Mouse (Mus musculus): ENCODE results near the gene Mrpl54.

The Mrpl54 gene

DNA sequence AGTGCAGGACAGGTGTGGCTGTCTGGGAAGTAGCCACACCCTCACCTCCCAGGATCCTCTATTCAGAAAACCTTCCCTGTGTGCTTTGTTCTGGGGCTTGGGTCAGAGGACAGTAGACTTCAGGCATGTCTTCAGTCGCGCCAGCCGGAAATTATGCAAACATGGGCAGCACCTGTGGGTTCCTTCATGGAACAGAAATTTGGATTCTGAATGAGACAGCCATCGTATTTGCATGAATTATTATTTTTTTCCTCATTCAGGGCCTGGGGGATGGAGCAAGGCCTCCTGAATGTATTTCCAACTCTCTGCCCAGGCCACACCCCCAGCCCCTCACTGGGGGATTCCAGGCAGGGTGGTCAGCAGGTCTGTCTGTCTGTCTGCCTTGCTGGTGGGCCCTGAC is 5.7 kb downstream of the Mrpl54 start:
- no peak for DNase-seq (ENCODE audit: low read depth, low spot score)

- no peak for DNase-seq (ENCODE audit: low read depth, low spot score)
Measured at GRCm38 (mm10) chr10:81259225-81259884, 7.4 kb downstream of the Mrpl54 start.

- DNase-seq (ENCODE audit: low read depth, low spot score), result no peak
Measured at GRCm38 (mm10) chr10:81257158-81258039, 9.3 kb downstream of the Mrpl54 start.

GRCm38 (mm10) chr10:81254886-81255285 is 11.8 kb downstream of the Mrpl54 start:
- no peak for DNase-seq (ENCODE audit: low read depth, low spot score)

GRCm38 (mm10) chr10:81252424-81253419 is 14.0 kb downstream of the Mrpl54 start, which contains the start of gene Matk:
Matk (plus strand) TSS chr10:81252935.
- DNase-seq (ENCODE audit: low read depth, low spot score), result no peak

DNA sequence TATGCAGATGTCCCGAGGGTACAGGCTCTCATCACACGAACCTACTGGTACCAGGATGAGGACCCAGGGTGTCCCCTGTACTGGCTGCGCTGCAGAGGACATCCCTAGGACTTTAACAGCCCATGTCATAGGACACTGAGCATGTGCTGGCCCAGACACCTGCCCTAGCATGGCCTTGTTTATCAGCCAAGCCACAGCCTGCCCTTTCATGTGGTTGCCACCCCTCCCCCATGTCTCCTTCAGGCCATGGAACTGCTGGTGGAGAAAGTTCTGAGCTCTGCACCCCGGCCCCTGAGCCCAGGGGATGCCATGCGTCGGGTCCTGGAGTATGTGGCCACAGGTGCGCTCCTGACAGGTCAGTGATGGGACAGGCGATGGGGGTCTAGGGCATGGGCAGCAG is 17.3 kb downstream of the Mrpl54 start:
- no peak for DNase-seq (ENCODE audit: low read depth, low spot score)

GRCm38 (mm10) chr10:81247804-81248203 is 18.9 kb downstream of the Mrpl54 start:
- DNase-seq (ENCODE audit: low read depth, low spot score), result no peak

DNA sequence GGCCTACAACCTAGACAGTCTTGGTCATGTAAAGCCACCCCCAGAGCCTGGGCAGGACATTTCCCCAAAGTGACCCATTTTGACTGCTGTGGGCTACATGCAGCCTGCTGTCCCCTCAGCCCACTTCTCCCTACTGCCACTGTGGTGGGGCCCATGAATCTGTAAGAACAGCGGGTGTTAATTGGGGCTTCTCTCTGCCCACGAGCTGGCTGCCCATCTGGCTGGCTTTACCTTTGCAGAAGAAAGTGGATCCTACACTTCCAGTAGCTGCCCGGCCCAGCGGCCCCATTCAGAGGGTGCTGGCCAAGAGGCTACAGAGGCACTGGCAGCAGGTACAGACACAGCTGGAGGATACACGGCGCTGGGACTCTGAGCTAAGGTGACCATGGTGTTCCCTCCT is 21.6 kb downstream of the Mrpl54 start:
- DNase-seq (ENCODE audit: low read depth, low spot score), result no peak

DNA sequence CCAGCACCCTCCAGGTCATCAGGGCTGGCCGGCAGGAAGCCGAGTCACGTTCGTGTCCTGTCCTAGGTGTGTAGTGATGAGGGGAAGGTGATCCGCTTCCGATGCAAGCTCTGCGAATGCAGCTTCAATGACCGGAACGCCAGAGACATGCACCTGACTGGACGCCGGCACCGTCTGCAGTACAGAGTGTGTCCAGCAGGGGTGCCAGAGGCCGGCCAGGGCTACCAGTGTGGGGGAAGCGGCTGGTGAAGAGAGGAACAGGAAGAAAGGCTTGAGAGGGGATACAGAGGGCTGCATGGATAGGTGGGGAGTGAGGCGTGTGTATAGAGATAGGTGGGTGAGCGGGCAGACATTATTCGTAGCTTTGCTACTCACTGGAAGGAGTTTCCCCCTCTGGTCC is 22.1 kb downstream of the Mrpl54 start:
- DNase-seq (ENCODE audit: low read depth, low spot score), result no peak

- DNase-seq (ENCODE audit: low read depth, low spot score), result no peak
Measured at GRCm38 (mm10) chr10:81244146-81244545, 22.6 kb downstream of the Mrpl54 start.

DNA sequence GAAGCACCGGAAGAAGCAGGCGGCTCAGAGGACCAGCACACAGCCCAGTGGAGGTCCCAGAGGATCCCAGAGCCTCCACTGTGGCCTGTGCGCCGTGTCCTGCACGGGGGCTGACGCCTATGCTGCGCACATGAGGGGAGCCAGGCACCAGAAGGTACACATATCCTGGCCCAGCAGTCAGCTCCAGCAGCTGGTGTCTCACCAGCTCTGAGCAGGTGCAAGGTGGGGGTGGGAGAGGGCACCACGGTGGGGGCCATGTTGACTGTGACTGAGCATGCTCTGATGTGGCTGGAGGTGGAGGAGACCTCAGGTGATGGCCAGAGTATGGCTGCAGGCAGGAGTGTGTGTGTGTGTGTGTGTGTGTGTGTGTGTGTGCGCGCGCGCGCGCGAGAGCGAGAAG is 24.7 kb downstream of the Mrpl54 start:
- no peak for DNase-seq (ENCODE audit: low read depth, low spot score)

DNA sequence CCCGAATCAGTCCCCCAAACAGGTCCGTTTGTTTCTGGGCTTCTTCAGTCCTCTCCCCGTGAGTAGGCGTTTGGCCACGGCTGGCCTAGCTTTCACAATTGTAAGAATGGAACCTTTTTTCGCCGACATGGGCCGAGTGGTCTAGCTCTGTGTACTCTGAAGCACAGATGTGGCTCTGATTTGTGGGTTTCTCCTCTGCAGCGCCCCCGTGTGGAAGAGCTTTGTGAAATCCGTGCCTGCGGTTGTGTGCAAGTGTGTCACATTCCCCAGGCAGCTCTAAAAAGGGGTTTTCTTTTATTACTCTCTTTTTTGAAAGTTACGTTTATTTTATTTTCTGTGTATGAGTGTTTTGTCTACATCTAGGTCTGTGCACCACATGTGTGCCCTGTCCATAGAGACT is 25.9 kb downstream of the Mrpl54 start:
- no peak for DNase-seq (ENCODE audit: low read depth, low spot score)

DNA sequence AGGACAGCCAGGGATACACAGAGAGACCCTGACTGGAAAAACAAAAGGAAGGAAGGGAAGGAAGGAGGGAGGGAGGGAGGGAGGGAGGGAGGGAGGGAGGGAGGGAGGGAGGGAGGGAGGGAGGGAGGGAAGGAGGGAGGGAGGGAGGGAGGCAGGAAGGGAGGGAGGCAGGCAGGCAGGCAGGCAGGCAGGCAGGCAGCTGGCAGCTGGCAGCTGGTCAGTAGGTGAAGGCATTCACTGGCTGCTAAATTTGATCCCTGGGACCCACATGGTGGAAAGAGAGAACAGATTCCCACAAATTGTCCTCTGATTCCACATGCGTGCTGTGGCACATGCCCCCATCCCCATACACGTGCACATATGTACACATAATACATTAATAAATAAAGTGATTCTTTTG is 28.1 kb downstream of the Mrpl54 start:
- DNase-seq (ENCODE audit: low read depth, low spot score), result no peak

DNA sequence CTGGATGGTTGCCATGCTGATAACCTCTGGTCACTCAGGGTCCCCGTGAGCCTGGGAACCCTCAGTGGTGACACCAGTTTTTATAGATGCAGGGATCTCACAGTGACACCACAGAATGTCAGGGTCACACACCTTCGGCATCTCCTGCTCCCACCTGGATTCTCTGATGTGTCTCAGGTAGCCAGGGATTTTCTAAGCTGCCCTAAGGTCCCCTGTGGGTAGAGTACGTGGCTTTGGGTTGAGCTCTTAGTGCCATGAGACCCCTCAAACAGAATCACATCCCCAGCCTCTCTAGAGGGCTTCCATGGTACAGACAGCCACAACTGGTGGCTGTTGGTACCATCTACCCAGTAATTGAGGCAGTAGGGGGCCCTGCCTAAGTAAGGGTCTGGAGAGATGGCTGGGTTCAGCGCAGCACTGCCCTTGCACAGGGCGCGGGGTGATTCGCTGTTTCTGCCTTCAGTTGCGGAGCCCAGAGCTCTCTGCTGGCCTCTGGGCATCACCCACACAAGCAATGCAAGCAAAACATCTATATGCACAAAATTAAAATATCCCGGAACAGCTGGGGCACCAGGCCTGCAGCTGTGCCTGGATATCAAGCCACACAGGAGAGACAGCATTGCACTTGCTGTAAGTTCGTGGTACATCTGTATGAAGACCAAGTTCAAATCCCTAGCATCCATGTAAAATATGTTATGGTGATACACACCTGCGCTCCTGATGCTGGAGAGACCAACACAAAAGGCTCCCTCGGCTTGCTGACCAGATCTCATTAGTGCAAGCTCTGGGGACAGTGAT is 30.1 kb downstream of the Mrpl54 start:
- no peak for DNase-seq (ENCODE audit: low read depth, low spot score)

- DNase-seq (ENCODE audit: low read depth, low spot score), result no peak
Measured at GRCm38 (mm10) chr10:81234206-81234605, 32.5 kb downstream of the Mrpl54 start.

- no peak for DNase-seq (ENCODE audit: low read depth, low spot score)
Measured at GRCm38 (mm10) chr10:81233226-81233585, 33.5 kb downstream of the Mrpl54 start.

DNA sequence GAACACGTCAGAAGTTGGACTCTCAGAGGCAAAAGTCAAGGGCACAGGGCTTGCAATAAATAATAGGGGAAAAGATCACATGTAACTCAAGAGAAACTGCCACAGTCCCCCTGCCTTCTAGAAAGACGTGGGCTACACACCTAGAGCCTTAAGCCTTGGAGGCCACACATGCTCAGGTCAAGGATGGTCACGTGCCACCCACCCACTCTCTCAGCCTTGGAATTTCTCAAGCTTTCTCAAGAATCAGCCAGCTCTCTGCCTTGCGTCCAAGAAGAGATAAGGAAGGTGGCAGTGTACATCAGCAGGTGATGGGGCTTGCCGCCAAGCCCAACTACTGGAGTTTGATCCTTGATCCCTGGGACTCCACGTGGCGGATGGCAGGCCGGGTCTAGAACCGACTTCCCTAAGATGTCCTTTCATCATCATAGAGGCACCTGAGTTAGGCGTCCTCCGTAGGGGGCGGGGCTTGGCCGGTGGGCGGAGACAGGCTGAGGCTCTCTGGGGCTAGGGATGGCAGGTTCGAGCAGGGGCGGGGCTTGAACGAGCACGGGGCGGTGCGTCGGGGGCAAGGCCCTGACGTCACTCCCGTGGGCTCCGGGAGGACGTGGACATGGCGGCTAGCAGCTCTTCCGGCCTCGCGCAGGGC is 34.0 kb downstream of the Mrpl54 start, which contains the start of gene Zfr2:
Gene Zfr2 (plus strand): TSS at position 576 of the 646 bp plus-strand sequence.
- peak; percentile 63 for DNase-seq (ENCODE audit: low read depth, low spot score)

GRCm38 (mm10) chr10:81231436-81231835 is 35.3 kb downstream of the Mrpl54 start:
- no peak for DNase-seq (ENCODE audit: low read depth, low spot score)

- peak; percentile 84 for DNase-seq (ENCODE audit: low read depth, low spot score)
Measured at GRCm38 (mm10) chr10:81230438-81231332, 36.0 kb downstream of the Mrpl54 start, which contains the start of gene Atcay. Atcay (minus strand) TSS chr10:81230833.
